Mouse (Mus musculus): ENCODE data around the gene Inha. TPM values are rescaled to one million over a fixed set of nuclear protein-coding genes. Genes with fewer than 3 reads are reported as not detected.

Inha gene
- total RNA-seq, 2 experiments from 2014 or later, result 71.4 to 80.6 TPM

DNA sequence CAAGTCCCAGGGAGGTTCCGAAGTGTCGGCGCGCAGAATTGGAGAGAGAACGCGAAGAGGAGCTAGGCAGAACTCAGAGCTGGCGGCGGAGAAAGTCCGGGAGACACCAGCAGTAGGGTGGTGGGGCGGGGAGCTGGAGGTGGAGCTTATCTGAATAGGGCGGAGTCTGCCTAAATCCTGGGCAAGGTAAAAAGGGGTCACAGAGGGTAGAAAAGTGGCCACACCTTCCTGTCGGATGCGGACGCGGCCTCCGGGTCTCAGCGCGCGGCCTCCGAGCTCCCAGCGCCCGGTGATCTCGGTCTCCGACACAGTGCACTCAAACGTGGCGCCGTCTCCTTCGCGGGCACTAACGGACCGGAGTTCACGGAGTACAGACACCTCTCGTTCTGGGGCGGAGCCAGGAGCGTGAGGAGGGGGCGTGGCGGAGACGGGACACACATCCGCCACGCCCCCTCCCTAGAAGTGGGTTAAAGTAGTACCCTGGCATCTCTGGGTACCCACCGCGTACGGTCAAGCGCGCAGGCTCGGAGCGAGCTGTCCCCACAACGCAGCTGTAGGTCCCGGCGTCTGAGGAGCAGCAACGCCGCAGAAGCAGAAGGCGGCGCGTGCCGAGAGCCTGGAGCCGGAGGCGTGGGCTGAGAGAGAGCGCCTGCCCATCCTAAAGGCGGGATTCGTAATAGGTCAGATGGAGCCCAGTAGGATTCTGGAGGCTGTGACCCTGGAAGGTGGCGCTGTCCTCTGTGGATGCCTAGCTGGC, 19.3 kb upstream of the Inha start:
- DNase-seq (ENCODE audit: low spot score in 2 of 2), result peak in 1 of 2 experiments; percentile 70

DNA sequence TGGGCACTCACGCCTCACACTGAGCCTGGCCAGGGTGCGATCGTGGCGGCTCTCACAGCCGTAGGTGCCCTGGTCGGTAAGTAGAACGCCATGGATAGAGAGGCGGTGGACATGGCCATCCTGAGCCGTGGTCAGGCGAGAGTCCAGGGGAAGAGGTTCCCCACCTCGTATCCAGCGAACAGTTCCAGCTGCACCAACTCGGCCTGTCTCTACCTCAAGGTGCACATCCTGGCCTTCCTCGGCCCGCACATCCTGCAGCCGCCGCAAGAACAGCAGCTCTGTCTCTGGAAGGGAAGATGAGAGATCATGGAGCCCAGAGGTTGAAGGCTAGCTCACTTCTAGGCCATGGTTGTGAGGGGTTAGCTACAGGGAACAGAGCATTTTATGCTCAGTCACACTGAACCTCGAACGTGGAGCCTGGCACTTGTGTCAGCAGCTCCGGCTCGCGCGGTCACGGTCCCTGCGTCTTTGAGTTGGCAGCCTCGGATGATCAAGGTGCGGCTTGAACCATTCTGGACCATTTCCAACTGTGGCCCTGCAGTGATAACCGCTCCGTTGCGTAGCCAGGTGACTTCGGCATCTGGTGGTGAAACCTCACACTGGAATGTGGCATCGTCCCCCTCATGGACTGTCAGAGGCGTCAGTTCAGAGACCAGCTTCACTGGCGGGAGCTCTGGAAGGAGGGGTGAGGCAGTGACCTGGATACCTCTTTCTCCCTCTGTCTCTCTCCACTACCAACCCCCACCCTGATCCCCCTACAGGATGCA, 15.9 kb upstream of the Inha start:
- no peak for DNase-seq (ENCODE audit: low spot score in 2 of 2)

DNA sequence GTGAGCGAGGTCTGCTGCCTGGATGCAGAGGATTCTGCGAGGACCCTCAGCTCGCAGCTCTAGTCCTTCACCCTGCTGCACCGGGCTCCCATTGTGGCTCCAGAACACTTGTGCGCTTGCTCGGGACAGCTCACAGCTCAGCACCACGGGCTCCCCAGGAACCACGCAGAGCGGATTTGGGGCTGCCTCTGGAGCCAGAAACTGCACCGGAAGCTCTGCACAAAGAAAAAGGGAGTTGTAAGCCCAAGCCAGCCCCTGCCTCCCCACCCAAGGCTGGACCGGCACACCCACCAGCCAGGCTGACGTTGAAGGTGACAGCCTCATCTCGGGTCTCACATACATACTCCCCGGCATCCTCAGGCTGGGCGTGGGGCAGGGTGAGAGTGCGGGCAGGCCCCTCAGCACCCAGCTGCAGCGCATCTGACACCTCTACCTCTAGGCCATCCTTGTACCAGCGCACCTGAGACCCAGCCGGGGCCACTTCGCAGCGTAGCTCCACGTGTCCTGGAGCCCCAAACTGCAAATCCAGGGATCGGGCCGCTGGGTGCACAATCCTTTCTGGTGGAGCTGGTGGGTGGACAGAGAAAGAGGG, 14.2 kb upstream of the Inha start:
- no peak for DNase-seq (ENCODE audit: low spot score in 2 of 2)

DNA sequence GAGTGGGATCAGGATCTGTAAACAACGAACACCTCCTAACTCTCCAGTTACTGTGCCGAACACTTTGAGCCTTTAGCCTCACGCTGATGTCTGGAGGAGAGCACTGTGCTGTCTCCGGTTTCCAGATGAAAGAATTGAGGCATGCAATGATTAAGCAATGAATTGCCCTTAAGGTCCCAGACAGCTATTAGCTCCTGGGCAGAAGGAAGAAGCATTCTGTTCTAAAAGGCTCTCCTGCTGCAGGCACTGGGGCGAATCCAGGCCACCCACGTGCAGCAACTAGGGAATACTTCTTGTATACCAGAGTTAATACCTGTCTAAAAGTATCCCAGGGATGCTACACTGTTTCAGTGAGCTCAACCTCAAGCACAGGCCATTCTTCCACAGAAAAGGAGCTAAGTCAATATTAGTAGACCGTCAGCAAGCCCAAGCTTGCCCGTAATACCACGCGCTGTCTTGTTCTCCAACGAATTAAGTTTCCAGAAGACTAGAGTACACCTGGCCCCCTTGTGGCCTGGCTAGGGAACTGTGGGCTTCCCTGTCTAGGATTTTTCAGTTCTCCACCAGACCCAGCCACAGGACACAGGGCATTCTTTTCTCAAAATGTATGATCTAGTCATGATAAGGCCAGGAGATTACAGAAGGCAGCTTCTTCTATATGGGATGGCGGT, 11.9 kb upstream of the Inha start:
- no peak for DNase-seq (ENCODE audit: low spot score in 2 of 2)

DNA sequence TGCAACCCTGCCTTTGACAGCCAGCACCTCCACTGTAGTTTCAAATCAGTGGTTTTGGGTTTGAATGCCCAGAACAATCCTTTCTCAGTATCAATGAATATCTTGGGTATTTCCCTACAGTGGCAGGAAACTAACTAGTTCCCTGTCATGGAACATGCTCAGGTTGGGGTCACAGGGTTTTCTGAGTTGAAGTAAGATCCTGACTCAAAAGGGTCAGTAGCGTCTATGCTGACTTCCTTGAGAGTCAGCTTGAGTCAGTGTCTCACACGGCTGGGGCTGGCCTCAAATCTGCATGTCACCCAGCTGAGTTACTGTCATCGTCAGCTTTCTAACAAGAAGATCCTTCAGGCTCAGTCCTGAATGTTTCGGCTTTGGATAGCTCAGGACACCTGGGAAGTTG, 8.0 kb upstream of the Inha start:
- no peak for DNase-seq (ENCODE audit: low spot score in 2 of 2)

DNA sequence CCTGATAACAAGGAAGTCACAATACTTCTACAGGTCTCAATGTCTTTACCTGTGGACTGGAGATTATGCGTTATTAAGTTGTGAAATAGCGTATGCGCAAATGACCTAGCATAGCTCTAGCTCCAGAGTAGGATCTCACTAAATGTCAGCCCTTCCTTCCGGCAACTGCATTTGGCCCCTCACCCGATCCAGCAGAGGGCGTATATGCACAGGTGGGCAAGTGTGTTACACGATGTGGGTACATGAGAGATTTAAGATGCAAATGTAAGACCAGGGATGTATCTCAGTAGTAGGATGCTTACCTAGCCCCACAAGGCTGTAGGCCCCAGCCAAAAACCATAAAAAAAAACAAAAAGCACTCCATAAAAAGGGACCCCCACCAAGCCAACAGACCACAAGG, 7.4 kb upstream of the Inha start:
- DNase-seq (ENCODE audit: low spot score in 2 of 2), result no peak

DNA sequence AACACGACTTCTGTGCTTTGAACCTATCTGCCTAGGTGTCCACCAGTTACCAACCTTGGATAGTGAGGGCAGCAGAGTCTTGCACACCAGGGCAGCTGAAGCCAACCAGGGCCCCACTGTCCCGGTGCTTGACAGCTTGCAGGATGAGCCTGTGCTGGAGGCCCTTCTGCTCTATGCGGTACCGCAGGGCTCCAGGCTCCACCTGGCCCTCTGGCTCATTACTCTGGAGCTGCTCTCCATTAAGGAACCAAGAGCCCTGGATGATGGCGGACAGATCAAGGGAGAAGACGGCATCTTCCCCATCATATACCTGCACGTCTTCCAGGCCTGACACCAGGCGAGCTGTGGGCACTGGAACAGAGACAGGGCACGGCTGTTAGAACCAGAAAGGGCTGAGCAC, 5.0 kb upstream of the Inha start:
- DNase-seq (ENCODE audit: low spot score in 2 of 2), result no peak

DNA sequence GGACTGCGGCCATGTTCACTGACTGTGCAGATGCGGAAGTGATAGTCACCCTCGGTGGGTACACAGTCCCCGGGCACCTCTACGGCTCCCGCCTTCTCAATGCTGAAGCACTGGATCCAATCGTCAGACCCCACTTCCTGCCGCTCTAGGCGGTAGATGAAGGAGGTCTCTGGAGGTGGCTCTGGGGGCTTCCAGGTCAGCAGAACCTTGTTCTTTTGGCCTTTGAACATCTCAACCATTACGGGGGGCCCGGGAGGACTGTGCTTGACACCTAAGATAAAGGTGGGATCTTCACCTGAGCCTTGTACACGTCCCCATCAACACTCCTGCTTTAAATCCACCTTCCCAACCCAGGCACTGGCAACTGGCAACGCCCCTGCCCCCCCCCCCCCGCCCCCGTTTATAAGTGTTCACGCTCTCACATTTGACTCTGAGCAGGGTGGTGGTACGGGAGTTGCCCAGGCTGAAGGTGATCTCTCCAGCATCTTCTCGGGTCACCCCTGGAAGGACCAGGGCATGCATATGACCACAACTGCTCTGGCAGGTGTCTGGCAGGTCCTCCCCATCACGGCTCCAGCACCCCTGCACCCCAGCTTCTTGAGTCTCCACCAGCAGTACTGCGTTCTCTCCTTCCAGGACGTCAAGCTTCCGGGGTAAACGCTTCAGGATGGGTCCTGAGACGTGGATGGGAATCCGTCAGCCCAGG, 3.8 kb upstream of the Inha start:
- no peak for DNase-seq (ENCODE audit: low spot score in 2 of 2)

DNA sequence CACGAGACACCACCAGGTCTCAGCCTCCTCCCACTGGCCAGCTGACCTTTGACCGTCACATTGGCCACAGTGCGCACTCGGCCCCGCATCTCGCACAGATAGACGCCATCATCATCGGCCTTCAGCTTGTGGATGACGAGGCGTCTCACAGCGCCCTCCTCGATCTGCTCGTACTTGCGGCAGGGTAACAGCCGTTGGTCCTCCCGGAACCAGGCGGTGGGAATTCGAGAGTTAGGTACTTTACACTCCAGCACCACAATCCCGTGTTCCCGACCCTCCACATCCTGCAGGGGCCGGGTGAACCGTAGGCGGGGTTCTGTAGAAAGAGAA, 3.3 kb upstream of the Inha start:
- no peak for DNase-seq (ENCODE audit: low spot score in 2 of 2)

DNA sequence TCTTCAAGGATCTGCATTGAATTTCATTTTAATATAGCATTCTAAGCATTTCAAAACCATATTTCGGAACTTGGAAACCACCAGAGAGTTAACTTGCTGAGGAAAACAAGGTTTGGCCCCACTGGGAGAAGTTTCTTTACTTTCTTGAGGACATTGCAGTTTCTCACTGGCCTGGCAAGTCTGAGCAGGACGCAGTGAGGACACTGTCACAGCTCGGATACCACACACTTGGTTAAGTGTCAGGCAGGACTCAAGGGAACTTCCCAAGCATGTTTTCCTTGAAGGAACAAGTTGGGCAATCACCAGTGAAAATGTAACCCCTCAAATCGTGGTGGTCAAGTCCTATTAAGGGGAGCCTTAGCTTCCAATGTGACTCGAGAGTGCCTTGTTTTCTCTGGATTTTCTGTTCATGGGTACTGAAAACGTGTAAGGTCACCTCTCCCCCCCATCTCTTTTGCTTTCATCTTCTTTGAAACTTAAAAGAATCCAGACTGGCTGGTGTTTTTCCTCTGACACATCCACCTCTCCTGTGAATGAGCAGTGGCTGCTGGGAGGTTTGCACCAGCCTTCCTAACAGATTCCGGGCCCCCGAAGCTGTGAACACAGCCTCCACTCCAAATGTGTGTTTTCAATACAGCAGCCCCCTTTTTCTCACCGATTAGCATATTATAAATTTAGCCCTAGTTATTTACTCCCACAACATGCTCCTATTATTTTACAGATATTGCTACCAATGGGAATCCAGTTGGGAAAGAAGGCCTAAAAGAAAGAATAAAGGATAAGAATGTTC, 2.4 kb upstream of the Inha start:
- DNase-seq (ENCODE audit: low spot score in 2 of 2), result no peak

DNA sequence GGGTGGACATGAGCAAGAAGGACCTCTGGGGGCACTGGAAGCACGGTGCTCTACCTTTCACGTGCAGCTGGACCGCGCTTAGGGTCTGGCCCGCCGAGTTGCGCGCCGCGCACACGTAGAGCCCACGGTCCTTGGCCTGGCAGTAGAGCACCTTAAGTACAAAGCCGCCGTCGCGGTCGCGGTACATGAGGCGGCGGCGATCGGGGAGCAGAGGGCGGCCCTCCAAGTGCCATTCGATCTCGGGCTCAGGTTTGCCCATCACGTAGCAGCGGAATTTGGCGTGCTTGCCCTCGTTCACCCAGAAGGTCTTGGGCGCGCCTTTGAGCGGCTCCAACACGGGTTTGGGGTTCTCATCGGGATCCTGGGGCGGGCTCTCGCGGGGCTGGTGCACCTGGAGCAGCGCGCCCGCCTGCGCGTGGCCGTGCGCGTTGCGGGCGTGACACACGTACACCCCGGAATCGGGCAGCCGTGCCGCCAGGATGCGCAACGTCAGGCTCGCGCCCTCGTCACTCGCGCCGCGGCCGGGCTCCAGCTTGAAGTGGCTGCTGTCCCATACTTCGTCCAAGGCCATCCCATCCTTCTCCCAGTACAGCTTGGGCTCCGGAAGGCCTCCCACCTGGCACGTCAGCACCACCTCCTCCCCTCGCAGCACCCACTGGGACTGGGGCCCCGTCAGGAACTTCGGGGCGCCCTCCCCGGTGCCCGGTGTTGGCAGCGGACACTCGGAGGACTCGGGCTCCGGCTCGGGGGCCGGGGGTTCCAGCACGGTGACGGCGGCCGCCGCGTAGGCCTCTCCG, 1.5 kb upstream of the Inha start:
- DNase-seq (ENCODE audit: low spot score in 2 of 2), result peak; percentile 50 to 63

DNA sequence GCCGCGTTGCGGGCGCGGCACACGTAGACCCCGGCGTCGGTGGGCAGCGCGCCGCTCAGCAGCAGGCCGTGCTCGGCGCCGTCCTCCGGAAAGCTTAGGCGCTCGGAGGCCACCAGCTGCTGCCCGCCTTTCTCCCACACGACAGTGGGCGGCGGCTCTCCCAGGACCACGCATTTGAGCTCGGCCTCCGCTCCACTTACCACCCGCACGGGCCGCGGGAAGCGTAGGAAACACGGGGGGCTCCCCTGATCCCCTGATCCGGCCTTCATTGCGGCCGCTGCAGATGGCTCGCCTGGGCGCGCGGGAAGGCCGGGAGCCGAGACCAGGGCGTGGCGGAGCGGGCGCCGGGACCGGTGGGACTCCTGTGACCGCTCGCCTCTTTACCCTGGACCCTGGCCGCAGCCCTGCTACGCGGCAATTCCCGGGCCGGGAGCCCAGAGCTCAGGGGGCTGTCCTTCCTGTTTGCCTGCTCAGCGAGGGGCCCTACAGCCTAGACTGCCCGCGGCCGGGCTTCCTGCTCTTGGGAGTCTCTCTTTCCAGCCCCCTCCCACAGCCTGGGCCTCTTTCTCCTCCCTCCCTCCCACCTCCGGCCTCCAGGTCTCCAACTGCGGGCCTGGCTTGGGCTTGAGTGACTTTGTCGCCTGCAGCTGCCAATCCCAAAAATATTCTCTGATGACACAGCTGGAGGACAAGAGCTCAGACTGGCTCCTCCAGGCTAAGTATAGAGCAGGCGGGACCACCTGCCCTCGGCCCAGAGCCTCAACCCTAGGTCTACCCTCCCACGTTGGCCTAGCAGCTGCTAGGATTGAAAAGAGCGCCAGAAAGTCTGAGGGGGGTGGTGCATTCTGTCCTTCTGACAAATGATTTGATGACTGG, 683 bp upstream of the Inha start, which contains the start of gene Obsl1:
Gene Obsl1 (minus strand): TSS at position 497 of the 876 bp plus-strand sequence.
- peak; percentile 49 to 64 for DNase-seq (ENCODE audit: low spot score in 2 of 2)

DNA sequence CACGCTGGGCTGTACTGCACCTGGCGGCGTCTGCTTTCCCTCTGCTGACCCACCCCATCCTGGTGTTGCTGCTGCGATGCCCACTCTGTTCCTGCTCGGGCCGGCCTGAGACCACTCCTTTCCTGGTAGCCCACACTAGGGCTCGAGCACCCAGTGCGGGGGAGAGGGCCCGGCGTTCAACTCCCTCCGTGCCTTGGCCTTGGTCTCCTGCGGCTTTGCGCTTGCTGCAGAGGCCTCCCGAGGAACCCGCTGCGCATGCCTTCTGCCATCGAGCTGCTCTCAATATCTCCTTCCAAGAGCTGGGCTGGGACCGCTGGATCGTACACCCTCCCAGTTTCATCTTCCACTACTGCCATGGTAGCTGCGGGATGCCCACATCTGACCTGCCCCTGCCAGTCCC, 2.7 kb downstream of the Inha start:
- no peak for DNase-seq (ENCODE audit: low spot score in 2 of 2)

DNA sequence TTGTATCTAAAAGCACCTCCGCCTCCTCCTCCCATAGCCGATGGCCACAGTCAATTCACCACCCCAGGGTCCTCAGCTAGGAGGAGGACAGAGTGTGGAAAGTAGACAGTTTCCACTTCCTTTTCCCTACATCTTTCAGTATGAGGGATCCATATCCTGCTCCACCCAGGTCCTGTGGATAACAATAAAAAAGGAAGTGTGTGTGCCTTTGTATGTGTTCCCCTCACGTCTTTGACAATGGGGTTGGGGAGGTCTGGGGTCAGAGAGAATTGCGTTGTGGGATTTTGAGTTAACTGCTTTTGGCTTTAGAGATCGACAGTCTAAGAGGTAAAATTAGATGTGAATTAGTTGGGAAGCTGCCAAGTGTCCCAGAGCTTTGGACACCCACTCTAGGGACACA, 3.3 kb downstream of the Inha start:
- DNase-seq (ENCODE audit: low spot score in 2 of 2), result no peak

DNA sequence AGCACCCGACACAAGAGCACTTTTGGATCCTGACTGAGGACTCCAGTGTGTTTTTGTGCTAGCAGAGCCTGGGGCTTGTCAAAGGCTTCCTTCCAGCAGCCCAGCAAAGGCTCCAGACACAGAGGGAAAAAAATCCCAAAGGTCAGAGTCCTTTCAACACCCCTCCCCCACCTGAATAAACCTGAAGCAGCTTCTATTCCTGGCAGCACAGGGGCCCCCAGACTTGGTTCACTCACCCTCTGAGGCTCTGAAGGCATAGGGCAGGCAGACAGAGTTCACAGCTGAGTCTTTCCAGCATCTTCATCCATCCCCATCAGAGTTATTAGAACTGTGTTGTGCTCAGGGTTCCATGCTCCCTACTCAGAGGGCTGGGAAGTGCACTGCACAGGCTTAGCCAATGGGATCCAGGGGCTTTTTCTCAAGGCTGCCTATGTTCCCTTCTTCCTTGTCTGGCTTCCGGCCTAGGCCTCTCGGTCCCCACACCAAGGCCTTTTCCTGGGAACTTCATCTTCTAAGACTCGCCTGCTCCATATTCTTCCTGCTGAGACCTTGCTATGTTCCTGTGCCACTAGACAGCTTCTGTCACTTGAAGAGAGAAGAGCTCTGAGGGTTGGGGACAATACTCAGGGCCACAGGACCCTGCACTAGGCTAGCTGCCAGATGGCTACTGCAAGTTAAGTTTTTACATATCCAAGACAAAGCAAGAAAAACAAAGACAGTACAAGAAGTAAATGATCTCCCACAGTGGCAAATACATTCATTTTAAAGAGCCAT, 4.7 kb downstream of the Inha start:
- no peak for DNase-seq (ENCODE audit: low spot score in 2 of 2)

DNA sequence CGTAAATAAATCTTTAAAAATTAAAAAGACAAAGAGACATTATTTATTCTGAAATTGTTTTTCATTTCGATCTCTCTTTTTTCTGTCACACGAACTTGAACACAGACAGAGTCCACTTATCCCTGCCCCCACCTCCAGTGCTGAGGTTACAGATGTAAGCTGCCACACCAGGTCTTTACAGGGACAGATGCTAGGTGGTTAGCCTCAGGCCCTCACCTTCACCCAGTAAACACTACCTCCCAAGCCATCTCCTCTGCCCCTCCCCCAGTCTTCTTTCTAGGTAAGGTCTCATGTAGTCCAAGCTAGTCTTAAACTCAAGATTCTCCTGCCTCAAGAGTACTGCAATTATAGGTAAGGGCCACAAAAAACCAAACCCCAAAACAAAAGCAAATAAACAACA, 5.7 kb downstream of the Inha start:
- no peak for DNase-seq (ENCODE audit: low spot score in 2 of 2)

DNA sequence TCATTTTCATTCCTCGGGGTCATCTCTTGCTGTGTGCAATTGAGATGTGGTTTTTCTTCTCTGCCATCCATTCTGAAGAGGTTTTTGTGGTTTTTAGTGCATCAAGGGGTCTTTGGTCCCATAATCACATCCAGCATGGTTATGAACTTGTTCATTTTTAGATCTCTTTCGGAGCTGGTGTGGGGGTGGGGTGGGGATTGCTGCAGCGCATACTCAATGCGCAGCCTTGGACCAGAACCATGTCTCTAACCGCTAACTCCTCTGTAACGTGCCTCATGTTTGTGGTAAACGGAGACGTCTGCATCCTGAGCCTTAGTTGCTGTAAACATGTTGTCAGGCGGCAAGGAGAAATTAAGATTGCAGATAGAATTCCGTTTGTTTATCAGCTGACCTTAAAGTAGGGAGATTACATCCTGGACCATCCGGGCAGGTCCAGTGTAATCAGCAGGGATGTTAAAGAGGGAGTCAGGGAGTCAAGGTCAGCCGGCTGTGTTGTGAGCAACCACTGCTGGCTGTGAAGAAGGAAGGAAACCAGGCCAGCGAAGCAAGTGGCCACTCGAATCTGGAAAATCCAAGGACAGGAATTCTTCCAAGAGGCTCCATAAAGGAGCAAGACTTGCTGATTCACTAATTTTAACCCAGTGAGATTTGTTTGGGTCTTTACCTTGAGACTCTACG, 10.0 kb downstream of the Inha start:
- DNase-seq (ENCODE audit: low spot score in 2 of 2), result no peak

All from adrenal gland, postnatal 4 days (tissue).